Mouse (Mus musculus) heart, embryonic 10.5 days (tissue): ENCODE data around the gene Kcp. TPM values are rescaled to one million over a fixed set of nuclear protein-coding genes. Genes with fewer than 3 reads are reported as not detected.

Experiments
- polyA plus RNA-seq: library from polyadenylated mRNA; unstranded; fragments of >200 nt; fragmentation: Nextera tagmentation; extraction: Ambion mirVana; gene quantifications from 2 replicates; pipeline ENCODE4 v1.2.1, GENCODE M21; 2016

The Kcp gene
- polyA plus RNA-seq, 1 experiment from 2014 or later, result 23.3 TPM

Other genes with a start within 250 kb of the Kcp start
- gene Hilpda, start 235.5 kb downstream of the Kcp start, polyA plus RNA-seq, result 28.1 and 34.2 TPM in 2 replicates
- 0.22 and 0.36 TPM in 2 replicates for gene Fam71f2, start 228.4 kb downstream of the Kcp start, polyA plus RNA-seq
- 0.14 TPM in 1 of 2 replicates, not detected in the other for gene Fam71f1, start 188.8 kb downstream of the Kcp start, polyA plus RNA-seq
- gene Calu, start 159.9 kb downstream of the Kcp start, polyA plus RNA-seq, result 372 and 465 TPM in 2 replicates
- 0.11 and 0.37 TPM in 2 replicates for gene Opn1sw, start 119.5 kb downstream of the Kcp start, polyA plus RNA-seq
- gene Ccdc136, start 111.6 kb downstream of the Kcp start, polyA plus RNA-seq, result 23.4 and 30.3 TPM in 2 replicates
- gene Flnc, start 74.7 kb downstream of the Kcp start, polyA plus RNA-seq, result 40.2 and 83.3 TPM in 2 replicates
- gene Atp6v1f, start 40.2 kb downstream of the Kcp start, polyA plus RNA-seq, result 214 and 228 TPM in 2 replicates
- gene Atp6v1fnb, start 36.5 kb downstream of the Kcp start, polyA plus RNA-seq, result not detected in 2 replicates
- gene Irf5, start 18.7 kb upstream of the Kcp start, polyA plus RNA-seq, result 22.1 and 24.9 TPM in 2 replicates
- gene Tnpo3, start 101.9 kb upstream of the Kcp start, polyA plus RNA-seq, result 89.1 and 90.2 TPM in 2 replicates
- gene Tspan33, start 186.3 kb upstream of the Kcp start, polyA plus RNA-seq, result 16.0 and 17.2 TPM in 2 replicates
- 21.7 and 36.9 TPM in 2 replicates for gene Smo, start 227.6 kb upstream of the Kcp start, polyA plus RNA-seq